Mouse (Mus musculus): Measurements from ENCODE around the gene Fam19a4.
A peak's percentile ranks its signal among the peaks of the same experiment; 100 is the strongest.

Gene Fam19a4

DNA sequence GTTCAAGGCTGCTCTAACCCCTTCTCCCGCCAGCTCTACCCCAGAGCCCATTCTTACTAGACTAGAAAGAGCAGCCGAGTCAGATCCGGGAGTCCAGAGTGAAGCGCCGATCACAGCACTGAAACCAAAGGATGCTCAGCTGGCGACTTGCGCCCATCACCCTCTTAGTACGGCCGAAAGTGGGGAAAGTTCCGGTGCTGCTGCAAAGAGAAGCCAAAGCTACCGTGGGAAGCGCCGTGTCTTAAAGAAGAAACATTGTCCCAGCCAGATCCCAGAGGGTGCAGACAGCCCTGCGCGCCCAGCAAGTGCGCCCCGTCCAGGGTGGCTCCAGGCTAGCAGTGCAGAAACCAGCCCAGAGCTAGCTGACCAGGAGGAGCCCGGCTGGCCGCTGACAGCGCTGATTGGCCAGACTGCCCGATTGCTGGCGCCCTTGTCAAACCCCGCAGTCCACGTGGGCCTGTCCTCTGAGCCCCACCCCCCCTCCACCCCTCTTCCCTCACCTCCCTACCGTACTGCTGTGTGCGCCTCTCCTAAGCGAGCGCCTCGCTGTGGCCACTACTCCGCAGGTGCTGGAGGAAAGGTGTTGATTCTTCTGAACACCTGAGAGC, at the start of gene Fam19a4:
Gene Fam19a4 (minus strand): TSS at position 340 of the 608 bp plus-strand sequence.
- peak; percentile 6 for DNase-seq

DNA sequence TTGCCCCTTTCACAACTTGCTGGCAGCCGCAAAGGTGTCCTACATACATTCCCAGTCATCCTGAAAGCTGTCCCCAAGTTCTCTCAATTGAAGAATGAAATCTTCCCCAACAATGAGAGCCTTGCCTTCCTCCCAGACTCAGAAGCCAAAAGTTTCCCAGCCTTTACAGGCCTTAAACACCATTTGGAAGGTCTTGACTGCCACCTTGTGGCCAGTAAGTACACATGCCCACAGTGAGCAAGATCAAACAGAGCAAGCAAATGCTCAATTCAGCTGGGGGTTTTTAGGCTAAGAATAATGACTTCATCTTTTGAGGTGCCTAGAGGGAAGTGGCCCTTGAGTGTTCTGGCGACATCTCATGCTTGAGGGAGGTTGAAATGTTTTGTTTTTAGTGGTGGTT, 46.6 kb upstream of the Fam19a4 start:
- DNase-seq = peak; percentile 33

DNA sequence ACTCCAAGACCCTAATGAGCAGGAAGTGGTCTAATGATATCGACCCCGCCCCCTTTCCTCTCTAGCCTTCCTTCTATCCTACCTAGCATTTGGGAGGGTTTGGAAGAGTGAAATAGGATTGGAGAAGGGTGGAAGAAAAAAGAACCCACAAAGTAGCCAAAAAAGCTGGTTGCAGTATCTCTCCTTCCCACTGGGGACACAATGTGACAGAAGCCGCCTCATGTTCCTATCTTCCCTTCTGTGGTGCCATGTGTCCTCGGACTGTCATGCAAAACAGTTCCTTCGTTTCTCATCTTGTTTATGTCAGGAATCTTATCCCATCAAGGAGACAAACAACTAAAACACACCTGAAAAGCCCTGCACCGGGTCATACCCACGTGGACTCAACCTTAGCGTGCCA, 45.9 kb upstream of the Fam19a4 start:
- DNase-seq = no peak

DNA sequence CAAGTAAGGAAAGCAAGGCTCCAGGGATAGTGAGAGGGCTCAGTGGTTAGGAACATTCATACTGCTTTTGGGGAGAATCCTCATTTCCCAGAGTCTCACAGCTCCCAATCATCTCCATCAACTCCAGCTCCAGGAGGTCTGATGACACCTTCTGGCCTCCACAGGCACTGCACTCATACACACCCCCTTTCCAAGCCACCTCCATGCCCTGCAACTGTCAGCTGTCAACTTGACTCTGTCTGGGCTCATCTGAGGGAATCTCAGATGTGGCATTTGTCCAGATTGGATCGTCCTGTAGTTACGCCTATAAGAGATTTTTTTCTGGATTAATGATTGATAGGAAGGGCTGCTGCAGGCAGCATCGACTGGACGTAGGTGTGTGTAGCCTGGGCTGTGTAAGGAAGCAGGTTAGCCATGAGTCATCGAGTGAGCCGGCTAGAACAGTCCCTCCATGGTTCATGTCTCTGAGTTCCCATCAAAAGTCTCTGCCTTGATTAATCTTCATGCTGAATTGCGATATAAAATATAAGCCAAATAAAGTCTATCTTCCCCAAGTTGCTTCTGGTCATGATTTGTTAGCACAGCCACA, 44.1 kb upstream of the Fam19a4 start:
- peak; percentile 11 for DNase-seq

DNA sequence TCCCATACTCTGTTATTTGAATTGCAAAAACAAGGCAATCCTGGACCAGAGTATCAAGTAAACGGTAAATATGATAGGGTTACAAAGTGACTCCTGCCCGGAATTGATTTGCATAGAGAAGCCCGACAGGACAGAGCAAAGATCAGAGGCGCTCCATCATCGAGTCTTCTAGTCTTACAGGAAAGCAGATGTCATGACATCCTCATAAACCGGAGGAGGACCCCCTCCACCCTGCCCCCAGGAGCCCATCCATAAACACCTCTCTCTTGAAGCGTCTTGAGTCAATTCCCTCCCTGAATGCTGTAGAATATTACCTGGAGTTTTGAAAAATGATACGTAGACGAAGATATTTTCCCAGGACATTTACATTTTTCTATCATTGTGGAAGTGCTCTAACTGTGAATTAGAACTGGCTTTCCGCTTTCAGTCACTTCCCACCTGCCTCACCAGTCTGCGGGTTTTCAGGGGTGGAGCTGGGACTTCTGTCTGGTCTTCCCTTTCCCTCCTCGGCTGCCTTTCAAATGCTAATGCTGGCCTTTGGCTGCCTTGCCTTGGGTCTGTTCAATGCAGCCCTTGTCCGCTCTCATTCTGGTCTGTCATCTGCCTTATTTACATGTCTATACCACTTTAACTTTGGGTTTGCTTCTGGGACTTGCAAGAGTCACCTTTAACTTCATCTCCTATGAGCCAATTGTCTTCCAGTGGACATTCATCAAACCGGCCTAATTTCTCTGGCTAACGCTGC, 41.9 kb upstream of the Fam19a4 start:
- DNase-seq = no peak

DNA sequence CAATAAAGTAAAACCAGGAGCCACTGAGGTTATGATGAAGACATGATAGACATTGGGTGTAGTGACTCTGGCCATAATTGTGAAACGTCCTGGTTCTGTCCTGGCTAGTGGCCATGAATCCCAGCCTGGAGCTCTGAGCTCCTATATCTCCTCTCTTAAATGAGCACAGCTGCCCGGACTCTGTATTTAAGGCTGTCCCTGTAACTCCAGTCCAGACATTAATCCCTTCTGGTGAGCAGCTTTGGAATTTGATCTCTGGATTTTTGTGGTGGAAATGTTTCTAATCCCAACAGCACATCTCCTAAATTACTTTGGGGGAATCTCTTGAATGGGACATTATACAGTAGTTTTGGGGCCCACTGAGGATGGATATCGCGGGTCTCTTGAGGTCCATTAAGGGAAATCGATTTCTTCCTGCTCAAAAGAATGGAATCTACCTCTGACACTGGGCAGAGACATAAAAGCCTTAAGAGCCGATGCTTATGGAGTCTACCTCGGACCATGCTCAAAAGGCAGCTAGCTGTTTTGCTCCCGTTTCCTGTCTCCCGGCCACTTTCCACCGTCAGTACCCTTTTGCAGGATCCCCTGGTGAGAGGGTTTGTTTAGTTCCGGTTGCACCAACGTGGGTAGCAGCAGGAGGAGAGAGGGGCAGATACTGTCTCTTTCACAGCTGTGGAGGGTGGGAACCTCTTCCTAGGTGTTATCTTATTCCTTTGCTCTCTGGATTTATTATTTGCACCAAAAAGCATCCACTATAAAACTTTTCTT, 41.2 kb upstream of the Fam19a4 start:
- DNase-seq = no peak

DNA sequence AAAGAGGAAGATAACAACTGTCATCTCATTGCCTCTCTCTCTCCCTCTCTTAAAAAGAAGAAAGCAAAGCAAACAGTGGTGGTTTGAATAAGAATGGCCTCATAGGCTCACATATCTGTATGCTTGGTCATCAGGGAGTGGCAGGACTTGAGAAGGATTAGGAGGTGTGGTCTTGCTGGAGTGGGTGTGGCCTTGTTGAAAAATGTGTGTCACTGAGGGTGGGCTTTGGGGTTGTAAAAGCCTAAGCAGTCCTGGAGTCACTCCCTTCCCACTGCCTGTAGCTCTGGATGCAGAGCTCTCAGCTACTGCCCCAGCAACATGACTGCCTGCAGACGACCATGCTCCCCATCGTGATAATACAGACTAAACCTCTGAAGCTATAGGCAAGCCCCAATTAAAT, 22.1 kb upstream of the Fam19a4 start:
- DNase-seq = no peak

DNA sequence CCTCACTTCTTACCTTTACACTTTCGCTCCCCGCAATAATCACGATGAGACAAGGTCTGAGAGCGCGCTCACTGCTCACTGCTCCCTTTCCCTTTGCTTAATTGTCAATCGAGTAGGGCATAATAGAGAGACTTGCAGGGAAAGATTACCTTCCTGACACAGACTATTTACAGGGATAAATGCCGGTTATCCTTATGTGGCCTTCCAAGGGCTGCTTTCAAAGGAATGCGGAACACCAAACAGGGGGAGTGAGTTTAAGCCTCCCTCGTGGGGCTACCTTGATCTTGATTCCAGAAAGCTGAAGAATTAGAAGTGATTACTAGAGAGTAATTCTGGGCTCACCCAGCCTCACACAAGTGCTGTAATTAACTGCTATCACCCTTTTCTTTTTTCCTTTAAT, 19.8 kb upstream of the Fam19a4 start:
- DNase-seq = no peak

GRCm38 (mm10) chr6:97059599-97059998, 614 bp downstream of the Fam19a4 start:
- DNase-seq = no peak

DNA sequence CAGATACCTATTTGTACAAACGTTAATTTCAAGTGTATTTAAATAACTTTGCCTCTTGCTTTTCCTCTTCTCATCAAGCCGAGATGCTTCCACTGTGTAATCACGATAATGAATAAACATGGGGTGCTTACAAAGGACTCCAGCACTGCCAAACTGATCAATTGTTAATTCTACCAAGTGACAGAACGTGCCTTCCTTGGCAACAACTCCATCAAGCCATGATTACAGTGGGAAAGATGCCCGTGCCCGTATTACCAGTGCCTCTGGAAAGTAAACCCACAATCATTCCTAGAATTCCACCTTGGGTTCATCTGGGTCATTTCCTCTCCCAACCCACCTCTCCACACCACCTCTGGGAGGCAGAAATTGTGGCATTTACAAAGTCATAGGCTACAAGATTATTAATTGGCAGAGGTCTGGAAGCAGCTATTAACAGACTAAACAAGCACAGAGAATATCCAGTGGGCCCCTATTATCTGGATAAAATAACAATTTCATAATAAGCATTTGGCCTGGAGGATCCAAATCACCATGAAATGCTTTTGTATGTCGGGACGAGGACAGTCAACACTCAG, 7.9 kb downstream of the Fam19a4 start:
- no peak for DNase-seq

GRCm38 (mm10) chr6:97048403-97048802, 11.8 kb downstream of the Fam19a4 start:
- no peak for DNase-seq

DNA sequence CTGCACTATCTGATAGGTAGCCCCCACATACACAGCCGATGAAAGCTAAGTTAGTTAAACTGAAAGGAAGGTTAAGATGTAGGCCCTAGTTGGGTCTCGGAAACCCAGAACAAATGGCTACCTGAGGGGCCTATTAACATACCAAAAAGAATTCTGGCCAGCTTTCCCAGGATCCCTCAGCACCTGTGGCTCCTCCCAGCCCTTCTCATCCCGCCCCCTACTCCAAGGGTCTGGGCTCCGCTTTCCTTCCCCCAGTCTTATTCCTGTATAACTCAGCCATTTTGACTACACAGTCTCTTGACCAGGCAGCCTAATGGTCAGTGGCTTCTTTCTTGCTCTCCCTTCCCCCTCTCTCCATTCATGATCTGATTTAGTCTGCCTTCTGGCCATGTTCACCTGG, 13.7 kb downstream of the Fam19a4 start:
- DNase-seq = no peak

DNA sequence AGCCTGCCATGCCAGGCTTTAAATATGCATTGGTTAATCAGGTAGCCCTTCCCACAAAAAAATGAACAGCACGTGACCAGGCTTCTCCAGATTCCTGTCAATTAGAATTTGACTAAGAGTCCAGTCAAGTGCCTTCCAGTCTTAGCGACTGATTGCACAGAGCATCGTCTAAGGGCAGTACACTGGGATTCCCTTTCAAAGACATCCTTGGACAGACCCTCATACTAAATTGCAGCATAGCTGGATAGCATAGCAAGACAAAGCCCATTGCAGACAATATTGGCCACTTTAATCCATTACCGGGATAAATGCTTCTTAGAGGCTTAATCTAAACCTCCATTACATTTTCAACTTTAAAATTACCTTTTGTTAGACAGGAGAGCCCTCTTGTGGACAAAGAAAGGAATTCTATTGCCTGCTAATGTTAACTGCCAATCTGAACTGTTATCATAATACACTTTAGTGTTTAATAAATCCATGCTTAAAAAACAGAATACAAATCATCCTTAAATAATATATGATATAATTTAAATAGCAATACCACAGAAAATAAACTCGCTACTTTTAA, 33.0 kb downstream of the Fam19a4 start:
- no peak for DNase-seq

DNA sequence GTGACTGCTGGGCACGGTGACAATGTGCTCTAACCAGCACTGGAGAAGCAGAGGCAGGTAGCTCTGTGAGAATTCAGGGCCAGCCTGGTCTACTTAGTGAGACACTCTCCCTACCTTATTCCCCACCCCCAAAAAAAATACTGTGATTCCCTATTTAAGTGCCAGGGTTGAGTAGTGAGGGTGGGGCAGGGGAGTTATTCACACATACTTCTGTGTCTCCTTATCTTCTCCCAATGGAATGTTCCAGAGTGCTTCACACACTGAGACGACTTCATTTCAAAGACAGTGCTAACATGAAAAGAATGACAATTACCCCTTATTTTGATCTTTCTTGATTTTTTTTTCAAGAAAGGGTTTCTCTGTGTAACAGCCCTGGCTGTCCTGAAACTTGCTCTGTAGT, 40.9 kb downstream of the Fam19a4 start:
- no peak for DNase-seq

GRCm38 (mm10) chr6:97016711-97017110, 43.5 kb downstream of the Fam19a4 start:
- no peak for DNase-seq

DNA sequence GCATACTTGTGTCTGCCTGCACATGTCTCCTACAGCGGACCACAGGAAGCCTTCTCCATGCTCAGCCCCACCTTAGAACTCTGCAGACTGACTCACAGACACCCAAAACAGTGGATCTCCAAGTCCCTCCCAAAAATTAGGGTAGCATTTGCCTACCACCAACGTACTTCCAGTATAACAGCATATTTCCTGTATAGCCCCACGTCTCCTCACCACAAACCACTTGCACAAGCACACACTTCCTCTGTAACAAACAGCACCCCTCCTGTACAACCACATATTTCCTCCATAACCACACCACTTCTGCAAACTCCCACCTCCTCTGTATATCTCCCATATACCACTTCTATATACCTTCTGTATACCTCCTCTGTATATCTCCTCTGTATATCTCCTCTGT, 44.2 kb downstream of the Fam19a4 start:
- DNase-seq = no peak

- DNase-seq = peak; percentile 31
Measured at GRCm38 (mm10) chr6:97006513-97007094, 53.6 kb downstream of the Fam19a4 start.

DNA sequence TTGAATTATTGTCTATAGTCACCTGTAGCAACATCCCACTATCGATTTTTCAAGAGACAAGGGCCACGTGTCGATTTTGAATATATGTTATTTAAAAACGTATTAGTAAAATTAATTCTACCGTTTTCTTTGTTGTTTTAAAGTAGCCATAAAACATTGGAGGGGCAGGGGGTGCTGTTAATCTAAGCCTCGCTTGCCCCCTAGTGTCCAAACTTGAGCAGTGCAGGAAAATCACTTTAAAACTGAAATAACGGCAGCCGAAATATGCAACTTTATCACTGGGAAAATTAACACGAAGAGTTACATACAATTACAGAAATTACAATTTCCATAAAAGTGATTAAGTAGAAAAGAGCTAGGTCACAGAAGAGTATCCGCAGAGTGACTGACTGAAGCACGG, 55.2 kb downstream of the Fam19a4 start:
- DNase-seq = peak; percentile 21

GRCm38 (mm10) chr6:96995556-96996159, 64.6 kb downstream of the Fam19a4 start:
- DNase-seq = no peak

DNA sequence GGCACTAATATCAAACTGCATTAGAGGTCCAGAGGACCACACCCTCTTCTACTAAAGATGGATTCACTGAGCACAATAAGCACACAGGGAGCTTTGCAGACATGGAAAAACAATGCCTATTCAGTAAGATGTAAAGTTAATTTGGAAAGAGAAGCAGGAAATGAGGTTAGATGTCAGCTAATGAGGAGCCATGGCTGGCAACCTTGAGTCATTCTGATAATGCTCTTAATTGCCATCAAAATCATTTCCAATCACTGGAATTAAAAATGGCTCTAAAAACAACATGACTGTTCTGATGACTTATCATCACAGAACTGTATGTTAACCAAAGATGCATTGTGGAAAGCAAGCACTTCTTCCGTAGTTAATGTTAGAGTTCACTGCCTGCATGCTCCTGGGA, 68.5 kb downstream of the Fam19a4 start:
- no peak for DNase-seq

DNA sequence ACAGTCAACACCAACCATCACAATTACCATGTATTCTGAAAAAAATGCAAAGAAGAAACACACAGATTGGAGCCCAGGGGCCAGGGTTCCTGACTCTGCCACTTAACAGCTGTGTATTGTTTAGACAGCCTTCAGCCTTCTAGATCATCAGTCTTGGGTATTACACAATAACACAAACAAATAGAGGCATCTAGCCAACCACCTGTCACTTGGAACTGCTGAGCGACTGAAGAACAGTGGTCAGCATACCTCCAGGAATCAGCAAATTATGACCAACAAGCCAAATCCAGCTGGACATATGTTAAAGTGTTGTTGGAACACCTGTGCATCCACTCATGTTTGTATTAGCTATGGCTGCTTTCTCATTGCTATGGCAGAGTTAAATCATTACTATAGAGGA, 82.7 kb downstream of the Fam19a4 start:
- no peak for DNase-seq

GRCm38 (mm10) chr6:96944796-96945195, 115.4 kb downstream of the Fam19a4 start:
- DNase-seq = no peak
